Mouse (Mus musculus): ENCODE data around the gene Sirpb1a.
"Not testable (repeated sequence)": the region's sequence is repeated elsewhere in the genome, so short reads cannot be mapped to it uniquely, and the experiment has no call there.

GRCm38 (mm10) chr3:15350318-15350717 is 76.0 kb downstream of the Sirpb1a start:
- TF ChIP-seq CTCF, EP300 (IDR thresholded peaks at IDR 0.05; ENCODE audit: low read depth): not testable (repeated sequence)

All from heart, postnatal 0 days (tissue).